Mouse (Mus musculus): ENCODE data around the gene Tbata. TPM values are rescaled to one million over a fixed set of nuclear protein-coding genes. Genes with fewer than 3 reads are reported as not detected.

Gene Tbata
- 0.13 TPM in 1 of 2 replicates, not detected in the other for polyA plus RNA-seq (2012; rRNA removed)

GRCm38 (mm10) chr10:61171654-61172053, at the start of gene Tbata:
TSS of gene Tbata (plus strand) at chr10:61171954.

GRCm38 (mm10) chr10:61147157-61148040, 24.4 kb upstream of the Tbata start, which contains the start of gene Sgpl1:
TSS of gene Sgpl1 (minus strand) at chr10:61147703.

Other genes with a start within 250 kb of the Tbata start
- 9.8 and 10.2 TPM in 2 replicates for gene Pcbd1, start 82.6 kb upstream of the Tbata start, polyA plus RNA-seq (2012; rRNA removed)
- 10.8 and 10.9 TPM in 2 replicates for gene Sgpl1, start 24.3 kb upstream of the Tbata start, polyA plus RNA-seq (2012; rRNA removed)
- 0.91 and 1.0 TPM in 2 replicates for gene Adamts14, start 101.5 kb downstream of the Tbata start, polyA plus RNA-seq (2012; rRNA removed)
- gene Prf1, start 125.9 kb downstream of the Tbata start, polyA plus RNA-seq (2012; rRNA removed), result 0.03 TPM in 1 of 2 replicates, not detected in the other
- 4.5 and 6.7 TPM in 2 replicates for gene Pald1, start 211.6 kb downstream of the Tbata start, polyA plus RNA-seq (2012; rRNA removed)
- 0.05 and 0.09 TPM in 2 replicates for gene Nodal, start 246.0 kb downstream of the Tbata start, polyA plus RNA-seq (2012; rRNA removed)